Mouse (Mus musculus) heart, embryonic 15.5 days (tissue): ENCODE measurements around the gene Grwd1. TPM values are rescaled to one million over a fixed set of nuclear protein-coding genes. Genes with fewer than 3 reads are reported as not detected.
A peak's percentile ranks its signal among the peaks of the same experiment; 100 is the strongest.

Source experiments
- ATAC-seq: fragments of 200-750 bp; cut with Nextera tagmentation; replicated peaks from 2 replicates; pipeline ENCODE4 v1.8.0; 2017; ENCODE audit warnings: low read depth, moderate TSS enrichment; ENCODE audit not compliant: insufficient number of reproducible peaks, insufficient read depth, low FRiP score
- H3K27ac ChIP-seq: fragments of 300-500 bp; sonication (generic); 2 replicates; pipeline ENCODE4 v1.5.1; 2015; ENCODE audit warnings: mild to moderate bottlenecking, inconsistent platforms
- H3K27me3 ChIP-seq: fragments of 300-500 bp; sonication (generic); 2 replicates; pipeline ENCODE4 v1.6.1; 2015; ENCODE audit warnings: inconsistent platforms
- H3K36me3 ChIP-seq: fragments of 300-500 bp; sonication (generic); 2 replicates; pipeline ENCODE4 v1.6.1; 2015; ENCODE audit warnings: mild to moderate bottlenecking, inconsistent platforms
- H3K4me1 ChIP-seq: fragments of 300-500 bp; sonication (generic); replicated peaks from 2 replicates; pipeline ENCODE4 v1.6.1; 2015; ENCODE audit warnings: inconsistent platforms
- H3K4me2 ChIP-seq: fragments of 300-500 bp; sonication (generic); 2 replicates; pipeline ENCODE4 v1.6.1; 2015; ENCODE audit warnings: inconsistent platforms, mild to moderate bottlenecking, moderate library complexity
- H3K4me3 ChIP-seq: fragments of 300-500 bp; sonication (generic); 2 replicates; pipeline ENCODE4 v1.5.1; 2015; ENCODE audit warnings: mild to moderate bottlenecking, inconsistent platforms
- H3K9ac ChIP-seq: fragments of 300-500 bp; sonication (generic); 2 replicates; pipeline ENCODE4 v1.6.1; 2015; ENCODE audit warnings: mild to moderate bottlenecking, inconsistent platforms
- H3K9me3 ChIP-seq: fragments of 300-500 bp; sonication (generic); replicated peaks from 2 replicates; pipeline ENCODE4 v1.6.1; 2016; ENCODE audit warnings: inconsistent platforms
- WGBS: fragments of 180-500 bp; shearing (Covaris S2); methylation state at CpG from one replicate; pipeline ENCODE4 v1.1.7; 2015; ENCODE audit warnings: mixed read lengths; 5-methylcytosine and 5-hydroxymethylcytosine counted together
- polyA plus RNA-seq: library from polyadenylated mRNA; unstranded; fragments of >200 nt; fragmentation: Nextera tagmentation; extraction: Ambion mirVana; gene quantifications from 2 replicates; pipeline ENCODE4 v1.2.1, GENCODE M21; 2015

Grwd1 gene
- polyA plus RNA-seq, 1 experiment from 2014 or later, result 29.1 TPM

GRCm38 (mm10) chr7:45784524-45785372 is 46.0 kb downstream of the Grwd1 start, which contains the start of gene Sult2b1:
Gene Sult2b1, minus strand, starts transcription at chr7:45784669.
- ATAC-seq, result peak; percentile 21; the same call in 1 of the 2 replicates
- WGBS, result 23% methylated on average over 20 of the region's 20 CpGs
- H3K27me3 ChIP-seq, result peaks cover 64% of the 10 kb centered on the region

GRCm38 (mm10) chr7:45783511-45784091 is 47.1 kb downstream of the Grwd1 start, which contains the start of gene Lmtk3:
Gene Lmtk3, plus strand, starts transcription at chr7:45783738.
- Histone ChIP-seq H3K27me3 (peaks cover 69% of the 10 kb centered on the region), H3K36me3 (no peaks in the 10 kb centered on the region), H3K9me3 (no peaks in the 10 kb centered on the region), H3K27ac (no peak within 1 kb of the TSS), H3K9ac (peak within 1 kb of the TSS; percentile 59), H3K4me1 (peaks cover 33% of the 10 kb centered on the region), H3K4me3 (peak within 1 kb of the TSS; percentile 68), H3K4me2 (peak within 1 kb of the TSS; percentile 88)
- ATAC-seq, result peak; percentile 28; the same call in 1 of the 2 replicates
- WGBS, result under 1% methylated on average over 38 of the region's 38 CpGs

More at GRCm38 (mm10) chr7:45784524-45785372, 46.0 kb downstream of the Grwd1 start, which contains the start of gene Sult2b1:
- Histone ChIP-seq H3K4me3 (peak within 1 kb of the TSS; percentile 68), H3K4me1 (peaks cover 30% of the 10 kb centered on the region), H3K9me3 (no peaks in the 10 kb centered on the region), H3K4me2 (peak within 1 kb of the TSS; percentile 88), H3K36me3 (no peaks in the 10 kb centered on the region), H3K27ac (no peak within 1 kb of the TSS), H3K9ac (peak within 1 kb of the TSS; percentile 59)

- WGBS, result 56% methylated on average over 4 of the region's 4 CpGs
- Histone ChIP-seq H3K9ac (no peak overlapping the region), H3K4me3 (no peak overlapping the region)
Observed at GRCm38 (mm10) chr7:45782271-45782670, 48.5 kb downstream of the Grwd1 start.

GRCm38 (mm10) chr7:45779081-45779641 is 51.6 kb downstream of the Grwd1 start:
- 0 out of 2 replicates have a peak, but pooled peaks have one; percentile 32 for ATAC-seq
- Histone ChIP-seq H3K9ac (no peak overlapping the region), H3K9me3 (no peaks in the 10 kb centered on the region)

More at GRCm38 (mm10) chr7:45782271-45782670, 48.5 kb downstream of the Grwd1 start:
- H3K4me1 ChIP-seq, result peaks cover 33% of the 10 kb centered on the region
- ATAC-seq, result no peak
- no peak overlapping the region for H3K4me2 ChIP-seq
- no peaks in the 10 kb centered on the region for H3K36me3 ChIP-seq
- H3K27ac ChIP-seq, result no peak overlapping the region
- no peaks in the 10 kb centered on the region for H3K9me3 ChIP-seq
- H3K27me3 ChIP-seq, result peaks cover 65% of the 10 kb centered on the region

GRCm38 (mm10) chr7:45775237-45775636 is 55.5 kb downstream of the Grwd1 start:
- no peak overlapping the region for H3K27ac ChIP-seq
- no peaks in the 10 kb centered on the region for H3K9me3 ChIP-seq
- 55% methylated on average over 7 of the region's 7 CpGs for WGBS
- H3K36me3 ChIP-seq, result no peaks in the 10 kb centered on the region
- H3K9ac ChIP-seq, result no peak overlapping the region
- H3K27me3 ChIP-seq, result peaks cover 30% of the 10 kb centered on the region
- H3K4me2 ChIP-seq, result no peak overlapping the region
- no peak overlapping the region for H3K4me3 ChIP-seq
- peaks cover 3% of the 10 kb centered on the region; the same call in 1 of the 2 replicates for H3K4me1 ChIP-seq
- no peak for ATAC-seq

More at GRCm38 (mm10) chr7:45779081-45779641, 51.6 kb downstream of the Grwd1 start:
- H3K27me3 ChIP-seq, result peaks cover 43% of the 10 kb centered on the region
- no peaks in the 10 kb centered on the region for H3K36me3 ChIP-seq
- peak overlapping the region; percentile 49 for H3K4me2 ChIP-seq
- peaks cover 11% of the 10 kb centered on the region for H3K4me1 ChIP-seq
- H3K4me3 ChIP-seq, result 0 out of 2 replicates have a peak overlapping the region, but pooled peaks have one; percentile 11
- no peak overlapping the region for H3K27ac ChIP-seq
- 15% methylated on average over 22 of the region's 22 CpGs for WGBS

Other genes starting within 250 kb of the Grwd1 start
- 0.13 and 1.2 TPM in 2 replicates for gene Fgf21, start 215.5 kb downstream of the Grwd1 start, polyA plus RNA-seq
- gene Fut1, start 213.7 kb downstream of the Grwd1 start, polyA plus RNA-seq, result 0.15 and 0.66 TPM in 2 replicates
- 0.33 and 0.35 TPM in 2 replicates for gene Izumo1, start 209.1 kb downstream of the Grwd1 start, polyA plus RNA-seq
- gene Rasip1, start 203.5 kb downstream of the Grwd1 start, polyA plus RNA-seq, result 19.6 and 23.4 TPM in 2 replicates
- gene Mamstr, start 191.0 kb downstream of the Grwd1 start, polyA plus RNA-seq, result 7.3 and 7.4 TPM in 2 replicates
- gene Fut2, start 164.6 kb downstream of the Grwd1 start, polyA plus RNA-seq, result 1.5 and 1.6 TPM in 2 replicates
- 0.14 TPM in 1 of 2 replicates, not detected in the other for gene Ntn5, start 146.9 kb downstream of the Grwd1 start, polyA plus RNA-seq
- 0.13 and 0.34 TPM in 2 replicates for gene Sec1, start 136.5 kb downstream of the Grwd1 start, polyA plus RNA-seq
- 5.1 and 6.0 TPM in 2 replicates for gene Car11, start 131.1 kb downstream of the Grwd1 start, polyA plus RNA-seq
- 3.0 and 4.3 TPM in 2 replicates for gene Dbp, start 125.9 kb downstream of the Grwd1 start, polyA plus RNA-seq
- gene Rpl18, start 115.5 kb downstream of the Grwd1 start, polyA plus RNA-seq, result 540 and 572 TPM in 2 replicates
- gene Sphk2, start 112.9 kb downstream of the Grwd1 start, polyA plus RNA-seq, result 13.7 and 21.0 TPM in 2 replicates
- gene Fam83e, start 109.7 kb downstream of the Grwd1 start, polyA plus RNA-seq, result 0.25 and 0.65 TPM in 2 replicates
- not detected in 2 replicates for gene Spaca4, start 105.1 kb downstream of the Grwd1 start, polyA plus RNA-seq
- gene Lmtk3, start 47.2 kb downstream of the Grwd1 start, polyA plus RNA-seq, result 0.53 TPM in 1 of 2 replicates, not detected in the other
- 0.21 and 1.1 TPM in 2 replicates for gene Sult2b1, start 46.3 kb downstream of the Grwd1 start, polyA plus RNA-seq
- 92.2 and 101 TPM in 2 replicates for gene Cyth2, start 16.4 kb downstream of the Grwd1 start, polyA plus RNA-seq
- 0.37 and 0.44 TPM in 2 replicates for gene Kcnj14, start 6.2 kb downstream of the Grwd1 start, polyA plus RNA-seq
- gene Kdelr1, start 41.8 kb upstream of the Grwd1 start, polyA plus RNA-seq, result 54.6 and 65.0 TPM in 2 replicates
- gene Grin2d, start 47.4 kb upstream of the Grwd1 start, polyA plus RNA-seq, result 0.21 and 0.27 TPM in 2 replicates
- 0.65 and 0.76 TPM in 2 replicates for gene Syngr4, start 65.8 kb upstream of the Grwd1 start, polyA plus RNA-seq
- gene Tmem143, start 66.0 kb upstream of the Grwd1 start, polyA plus RNA-seq, result 6.6 and 8.0 TPM in 2 replicates
- gene Emp3, start 90.5 kb upstream of the Grwd1 start, polyA plus RNA-seq, result 71.5 and 108 TPM in 2 replicates
- gene Ccdc114, start 93.1 kb upstream of the Grwd1 start, polyA plus RNA-seq, result 3.4 and 3.6 TPM in 2 replicates
- 0.16 TPM in 1 of 2 replicates, not detected in the other for gene Abcc6, start 199.4 kb upstream of the Grwd1 start, polyA plus RNA-seq
- 30.8 and 37.9 TPM in 2 replicates for gene Nomo1, start 202.8 kb upstream of the Grwd1 start, polyA plus RNA-seq